ENCODE assay signal across 10 mouse cellular contexts in genomic region chr6:31838588-31838987, GRCm38 (mm10).
DNase-seq lines count a peak whose midpoint lies in the region; ATAC-seq and TF ChIP-seq lines count a peak whose summit lies in the region.
"Had no signal": no experiment of that assay in that cellular context is flagged by ENCODE, and none has a peak within 500 bp of the region (broad histone marks: within the 10 kb centered on the region; RNA-seq: fewer than 3 reads in every experiment).

No protein-coding gene starts in this region.

- 55% methylated on average over 1 of the region's 1 CpGs for WGBS in cerebellum, adult 2 months
- 49% methylated on average over 1 of the region's 1 CpGs for WGBS in liver, embryonic 11.5 days
- 57% methylated on average over 1 of the region's 1 CpGs for WGBS in stomach, postnatal 0 days

- H3K27me3 ChIP-seq in cerebellum, adult 2 months (ENCODE audit: control insufficient read depth, insufficient read depth, low read length), result no peaks in the 10 kb centered on the region
- no peaks in the 10 kb centered on the region for H3K27me3 ChIP-seq in liver, embryonic 11.5 days (replicated peaks; ENCODE audit: control insufficient read depth, insufficient read depth, low read length)
- H3K27me3 ChIP-seq in stomach, postnatal 0 days (ENCODE audit: control insufficient read depth, insufficient read depth, low read length), result no peaks in the 10 kb centered on the region
- H3K27me3 ChIP-seq: hindbrain, embryonic 13.5 days; lung, embryonic 15.5 days had no signal

- H3K4me3 ChIP-seq in cerebellum, adult 2 months (replicated peaks; ENCODE audit: insufficient read depth, low read depth, low read length), result no peak overlapping the region
- H3K4me3 ChIP-seq in liver, embryonic 11.5 days (ENCODE audit: low read depth, low read length), result no peak overlapping the region
- no peak overlapping the region for H3K4me3 ChIP-seq in bone marrow macrophage, adult 2 months (ENCODE audit: insufficient read depth, low read length)
- no peak overlapping the region for H3K4me3 ChIP-seq in stomach, postnatal 0 days (ENCODE audit: low read depth, low read length)
- H3K4me3 ChIP-seq: hindbrain, embryonic 13.5 days; lung, embryonic 15.5 days had no signal

- H3K27ac ChIP-seq in cerebellum, adult 2 months (ENCODE audit: insufficient read depth, low read length), result no peak overlapping the region
- H3K27ac ChIP-seq in liver, embryonic 11.5 days (ENCODE audit: low read depth, low read length), result no peak overlapping the region
- no peak overlapping the region for H3K27ac ChIP-seq in bone marrow macrophage, adult 2 months (ENCODE audit: insufficient read depth, low read depth, low read length)
- H3K27ac ChIP-seq in stomach, postnatal 0 days (replicated peaks), result no peak overlapping the region
- H3K27ac ChIP-seq: hindbrain, embryonic 13.5 days; lung, embryonic 15.5 days had no signal

- ATAC-seq in liver, embryonic 11.5 days (replicated peaks; ENCODE audit: low FRiP score), result no peak
- ATAC-seq in stomach, postnatal 0 days (ENCODE audit: low FRiP score, low TSS enrichment), result no peak
- no peak for ATAC-seq in monocyte, adult 5-6 weeks (replicated peaks; ENCODE audit: insufficient number of reproducible peaks, low FRiP score, low TSS enrichment, poor library complexity, severe bottlenecking)

- TF ChIP-seq POLR2A in cerebellum, adult 2 months (IDR thresholded peaks at IDR 0.05; ENCODE audit: borderline replicate concordance, insufficient read depth, low read length), result no peak
- TF ChIP-seq POLR2A in bone marrow macrophage, adult 2 months (IDR thresholded peaks at IDR 0.05; ENCODE audit: borderline replicate concordance, low read depth, low read length), result no peak

- TF ChIP-seq EP300 in stomach, postnatal 0 days (optimal IDR thresholded peaks at IDR 0.05), result no peak

- no peaks in the 10 kb centered on the region for H3K4me1 ChIP-seq in cerebellum, adult 2 months (ENCODE audit: control insufficient read depth, insufficient read depth, low read length)
- H3K4me1 ChIP-seq in liver, embryonic 11.5 days (replicated peaks; ENCODE audit: control insufficient read depth, insufficient read depth, low read length), result no peaks in the 10 kb centered on the region
- H3K4me1 ChIP-seq in bone marrow macrophage, adult 2 months (ENCODE audit: control insufficient read depth, insufficient read depth, low read length), result no peaks in the 10 kb centered on the region
- H3K4me1 ChIP-seq in stomach, postnatal 0 days (replicated peaks; ENCODE audit: control insufficient read depth, insufficient read depth), result no peaks in the 10 kb centered on the region
- H3K4me1 ChIP-seq: lung, embryonic 15.5 days had no signal

- H3K9me3 ChIP-seq in liver, embryonic 11.5 days (ENCODE audit: control insufficient read depth, low read length), result no peaks in the 10 kb centered on the region
- no peaks in the 10 kb centered on the region for H3K9me3 ChIP-seq in stomach, postnatal 0 days (ENCODE audit: control insufficient read depth, low read length)
- H3K9me3 ChIP-seq: hindbrain, embryonic 13.5 days; lung, embryonic 15.5 days had no signal

- no peaks in the 10 kb centered on the region for H3K36me3 ChIP-seq in liver, embryonic 11.5 days (ENCODE audit: control insufficient read depth, insufficient read depth, low read length)
- no peaks in the 10 kb centered on the region for H3K36me3 ChIP-seq in stomach, postnatal 0 days (ENCODE audit: control insufficient read depth, insufficient read depth, low read length)
- H3K36me3 ChIP-seq: hindbrain, embryonic 13.5 days; lung, embryonic 15.5 days had no signal

- no peak overlapping the region for H3K4me2 ChIP-seq in liver, embryonic 11.5 days
- H3K4me2 ChIP-seq in stomach, postnatal 0 days (replicated peaks; ENCODE audit: low read depth), result no peak overlapping the region
- H3K4me2 ChIP-seq: hindbrain, embryonic 13.5 days; lung, embryonic 15.5 days had no signal

- H3K9ac ChIP-seq in liver, embryonic 11.5 days (ENCODE audit: low read depth, low read length), result no peak overlapping the region
- no peak overlapping the region for H3K9ac ChIP-seq in stomach, postnatal 0 days (ENCODE audit: low read length)
- H3K9ac ChIP-seq: hindbrain, embryonic 13.5 days; lung, embryonic 15.5 days had no signal

- 0 out of 2 replicates have a peak, but pooled peaks have one; percentile 18 for TF ChIP-seq CTCF in cerebellum, adult 2 months (IDR thresholded peaks at IDR 0.05; ENCODE audit: borderline replicate concordance, insufficient read depth, low read depth, low read length)
- TF ChIP-seq CTCF in bone marrow macrophage, adult 2 months (IDR thresholded peaks at IDR 0.05; ENCODE audit: low read depth, low read length), result 0 out of 2 replicates have a peak, but pooled peaks have one; percentile 15
- peak; percentile 61 for TF ChIP-seq CTCF in stomach, postnatal 0 days (IDR thresholded peaks at IDR 0.05; ENCODE audit: low read depth)

- no peak for DNase-seq in cerebellum, adult 2 months
- no peak for DNase-seq in cerebellum, adult 11 months
- DNase-seq in liver, result peak; percentile 44
- DNase-seq in liver, embryonic 11.5 days (ENCODE audit: low spot score), result no peak
- no peak for DNase-seq in stomach, postnatal 0 days (ENCODE audit: low spot score)
- DNase-seq in frontal cortex, postnatal 14 days (ENCODE audit: low spot score in 2 of 2), result no peak
